Mouse (Mus musculus) myocyte (in vitro differentiated cells): ENCODE measurements at regions not wholly inside any gene's neighbourhood (a gene's known extent, or its start where the extent isn't known, plus 50 kb on each side); places are given as distances from the start of the nearest gene placed in this dataset.

Source experiments
- H3K27me3 ChIP-seq: one replicate; pipeline ENCODE4 v1.6.1; 2011; ENCODE audit not compliant: control insufficient read depth, insufficient read depth, insufficient read length
- H3K36me3 ChIP-seq: one replicate; pipeline ENCODE4 v1.6.1; 2011; ENCODE audit not compliant: control insufficient read depth, insufficient read depth
- H3K4me2 ChIP-seq: one replicate; pipeline ENCODE4 v1.6.1; 2011; ENCODE audit warnings: low read depth, control low read depth
- H3K4me3 ChIP-seq: one replicate; pipeline ENCODE4 v1.5.1; 2011; ENCODE audit warnings: mild to moderate bottlenecking, control low read depth, moderate library complexity
- H3K79me2 ChIP-seq: one replicate; pipeline ENCODE4 v1.6.1; 2011; ENCODE audit not compliant: control insufficient read depth, insufficient read depth
- H3ac ChIP-seq: one replicate; pipeline ENCODE4 v1.6.1; 2011; ENCODE audit not compliant: control insufficient read depth, insufficient read length
- CEBPB ChIP-seq: IDR thresholded peaks from 2 replicates; pipeline ENCODE4 v1.6.1; 2011; ENCODE audit warnings: mild to moderate bottlenecking, moderate library complexity; ENCODE audit not compliant: poor library complexity, insufficient read depth, severe bottlenecking
- E2F4 ChIP-seq: IDR thresholded peaks from one replicate; pipeline ENCODE4 v1.6.1; 2011; ENCODE audit warnings: mild to moderate bottlenecking, control low read depth, moderate library complexity; ENCODE audit not compliant: insufficient read depth
- MAX ChIP-seq: IDR thresholded peaks from one replicate; pipeline ENCODE4 v1.6.1; 2011; ENCODE audit warnings: low read depth, mild to moderate bottlenecking, control low read depth
- MYOD1 ChIP-seq, 3 experiments: IDR thresholded peaks; one replicate each; pipeline ENCODE4 v1.6.1; 2011; ENCODE audit warnings: control low read depth in 2 of 3, low read depth in 2 of 3, mild to moderate bottlenecking in 2 of 3, moderate library complexity in 1 of 3; ENCODE audit not compliant: insufficient read length in 2 of 3, control insufficient read depth in 1 of 3
- MYOG ChIP-seq, 3 experiments: IDR thresholded peaks; one replicate each; pipeline ENCODE4 v1.6.1; 2011; ENCODE audit warnings: control low read depth in 2 of 3, low read depth in 2 of 3, mild to moderate bottlenecking in 2 of 3; ENCODE audit not compliant: insufficient read length in 2 of 3, control insufficient read depth in 1 of 3, insufficient read depth in 1 of 3
- POLR2A ChIP-seq: IDR thresholded peaks from one replicate; pipeline ENCODE4 v1.6.1; 2011; ENCODE audit warnings: low read depth, mild to moderate bottlenecking, control low read depth, moderate library complexity; ENCODE audit not compliant: insufficient read length
- POLR2AphosphoS2 ChIP-seq: IDR thresholded peaks from one replicate; pipeline ENCODE4 v1.6.1; 2011; ENCODE audit warnings: low read depth, control low read depth; ENCODE audit not compliant: insufficient read length
- REST ChIP-seq: IDR thresholded peaks from one replicate; pipeline ENCODE4 v1.6.1; 2011; ENCODE audit warnings: mild to moderate bottlenecking, control low read depth, moderate library complexity; ENCODE audit not compliant: insufficient read depth, insufficient read length
- SRF ChIP-seq: IDR thresholded peaks from one replicate; pipeline ENCODE4 v1.6.1; 2011; ENCODE audit warnings: low read depth; ENCODE audit not compliant: control insufficient read depth, insufficient read length
- TCF12 ChIP-seq: IDR thresholded peaks from one replicate; pipeline ENCODE4 v1.6.1; 2011; ENCODE audit warnings: mild to moderate bottlenecking, control low read depth; ENCODE audit not compliant: poor library complexity, insufficient read depth, severe bottlenecking
- TCF3 ChIP-seq: IDR thresholded peaks from one replicate; pipeline ENCODE4 v1.6.1; 2011; ENCODE audit warnings: low read depth, control low read depth; ENCODE audit not compliant: insufficient read length
- USF1 ChIP-seq: IDR thresholded peaks from one replicate; pipeline ENCODE4 v1.6.1; 2011; ENCODE audit warnings: low read depth, mild to moderate bottlenecking, control low read depth, moderate library complexity

DNA sequence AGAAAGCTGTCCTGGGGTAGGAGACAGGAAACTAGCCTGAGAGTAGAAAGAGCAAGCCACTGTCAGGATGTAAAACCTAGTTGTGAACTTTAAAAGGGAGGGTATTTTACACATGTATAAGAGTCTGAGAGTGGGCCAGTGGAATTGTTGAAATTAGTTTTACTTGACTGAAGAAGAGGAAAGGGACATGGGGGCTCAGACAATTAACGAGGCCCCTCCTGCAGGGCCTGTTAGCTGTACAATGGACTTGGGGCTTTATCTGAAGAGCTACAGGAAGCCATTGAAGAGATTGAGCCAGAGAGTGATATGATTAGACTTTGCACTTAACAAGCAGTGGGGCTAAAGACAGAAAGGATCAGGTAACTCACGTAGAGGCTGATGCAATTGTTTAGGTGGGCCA is 102.2 kb upstream of the Adamts9 start:
- no peak for TF ChIP-seq CEBPB
- no peak for TF ChIP-seq POLR2AphosphoS2
- no peak for TF ChIP-seq USF1
- no peak for TF ChIP-seq TCF3
- TF ChIP-seq MYOG (IDR thresholded peaks at IDR 0.05; ENCODE audit: control insufficient read depth in 1 of 3, insufficient read depth in 1 of 3, insufficient read length in 2 of 3, low read depth in 2 of 3) = no peak
- no peak for TF ChIP-seq SRF
- Histone ChIP-seq H3K4me3 (no peak overlapping the region), H3K4me2 (no peak overlapping the region), H3ac (no peak overlapping the region), H3K79me2 (no peaks in the 10 kb centered on the region), H3K27me3 (no peaks in the 10 kb centered on the region), H3K36me3 (no peaks in the 10 kb centered on the region)

DNA sequence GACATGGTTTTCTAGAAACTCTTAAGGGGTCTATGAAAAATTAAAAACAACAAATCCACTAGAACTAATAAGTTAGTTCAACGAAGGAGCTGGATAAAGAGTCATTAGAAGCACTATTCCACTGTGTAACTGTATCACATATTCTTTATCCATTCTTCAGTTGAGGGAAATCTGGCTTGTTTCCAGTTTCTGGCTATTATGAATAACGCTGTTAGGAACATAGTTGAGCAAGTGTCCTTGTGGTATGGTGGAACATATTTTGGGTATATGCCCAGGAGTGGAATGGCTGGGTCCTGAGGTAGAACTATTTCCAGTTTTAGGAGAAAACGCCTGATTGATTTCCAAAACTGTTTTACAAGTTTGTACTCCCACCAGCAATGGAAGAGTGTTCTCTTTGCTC is 97.7 kb upstream of the Adamts9 start:
- Histone ChIP-seq H3K27me3 (no peaks in the 10 kb centered on the region), H3K36me3 (no peaks in the 10 kb centered on the region), H3K4me2 (no peak overlapping the region), H3K4me3 (no peak overlapping the region), H3ac (no peak overlapping the region), H3K79me2 (no peaks in the 10 kb centered on the region)
- no peak for TF ChIP-seq USF1
- TF ChIP-seq E2F4 = no peak
- no peak for TF ChIP-seq CEBPB
- no peak for TF ChIP-seq MAX
- no peak for TF ChIP-seq TCF12
- TF ChIP-seq SRF = no peak
- no peak for TF ChIP-seq MYOG (IDR thresholded peaks at IDR 0.05; ENCODE audit: control insufficient read depth in 1 of 3, insufficient read depth in 1 of 3, insufficient read length in 2 of 3, low read depth in 2 of 3)
- TF ChIP-seq REST = no peak
- TF ChIP-seq MYOD1 (IDR thresholded peaks at IDR 0.05; ENCODE audit: control insufficient read depth in 1 of 3, insufficient read length in 2 of 3, low read depth in 2 of 3) = no peak
- TF ChIP-seq POLR2A = no peak
- TF ChIP-seq POLR2AphosphoS2 = no peak
- no peak for TF ChIP-seq TCF3

DNA sequence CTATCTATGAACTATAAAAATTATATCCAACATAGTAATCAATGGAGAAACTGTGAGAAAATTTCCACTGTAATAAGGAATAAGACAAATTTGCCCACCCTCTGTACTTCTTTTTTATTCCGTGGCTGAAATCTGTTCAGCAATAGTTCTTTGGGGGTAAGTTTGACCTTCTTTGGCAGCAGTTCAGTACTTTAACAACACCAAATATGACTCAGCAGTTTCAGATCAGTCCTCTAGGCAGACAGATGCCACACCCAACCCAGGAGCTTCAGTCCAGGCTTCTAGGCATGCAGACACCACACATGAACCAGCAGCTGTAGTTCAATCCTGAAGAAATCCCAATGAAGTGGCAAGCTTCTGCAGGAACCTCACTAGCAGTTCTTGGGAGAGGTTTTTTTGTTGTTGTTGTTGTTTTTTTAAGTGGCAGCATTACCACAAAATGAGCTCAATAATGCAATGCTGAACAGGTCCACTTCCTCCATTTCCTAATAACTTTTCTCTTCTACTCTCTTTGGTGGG is 88.6 kb upstream of the Adamts9 start:
- Histone ChIP-seq H3K79me2 (no peaks in the 10 kb centered on the region), H3K36me3 (no peaks in the 10 kb centered on the region), H3K27me3 (no peaks in the 10 kb centered on the region), H3K4me2 (no peak overlapping the region), H3K4me3 (no peak overlapping the region), H3ac (no peak overlapping the region)
- TF ChIP-seq TCF3 (no peak), E2F4 (no peak), MYOG (IDR thresholded peaks at IDR 0.05; ENCODE audit: control insufficient read depth in 1 of 3, insufficient read depth in 1 of 3, insufficient read length in 2 of 3, low read depth in 2 of 3) (no peak), TCF12 (no peak)

DNA sequence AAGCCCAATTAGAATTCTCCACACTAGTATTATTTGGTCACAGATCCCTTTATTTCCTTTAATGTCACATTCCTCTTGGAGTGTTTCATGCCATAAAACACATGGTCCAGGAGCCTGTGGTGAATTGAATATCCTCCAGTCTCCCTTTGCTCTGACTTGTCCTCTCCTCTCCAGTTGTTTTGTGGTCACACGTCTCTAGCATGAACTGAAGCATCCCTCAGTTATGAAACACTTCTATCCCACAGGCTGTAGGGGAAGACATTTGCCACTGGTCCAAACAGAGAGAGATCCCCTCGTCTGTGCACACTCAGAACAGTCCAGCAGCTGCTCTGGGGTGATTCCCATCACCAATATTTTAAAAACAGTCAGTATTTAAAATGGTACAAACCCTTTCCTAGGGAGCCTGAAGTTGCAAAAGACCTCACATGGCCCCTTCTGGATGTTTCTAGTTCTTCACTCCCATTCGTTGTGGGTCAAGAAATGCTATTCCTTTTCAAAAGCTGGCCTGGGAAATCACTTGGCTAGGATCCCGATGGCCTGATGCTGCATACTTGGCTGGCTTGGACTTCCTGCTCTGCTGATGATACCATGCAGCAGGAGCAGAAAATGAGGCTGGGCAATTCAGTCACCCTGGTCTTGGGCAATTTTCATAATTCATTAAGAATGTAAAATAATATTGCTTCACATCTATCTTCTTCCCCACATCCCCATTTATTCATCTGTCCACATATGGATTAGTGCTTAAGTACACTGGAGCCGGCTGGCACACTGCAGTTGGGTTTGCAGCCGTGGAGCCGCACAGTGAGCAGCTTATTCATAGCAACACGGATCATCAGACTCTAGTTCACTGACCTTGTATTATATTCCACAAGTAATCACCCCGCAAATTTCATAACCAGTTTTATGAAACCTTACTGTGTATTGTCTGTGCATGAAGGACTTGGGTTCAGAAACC is 83.1 kb upstream of the Adamts9 start:
- H3K36me3 ChIP-seq = no peaks in the 10 kb centered on the region
- H3K79me2 ChIP-seq = no peaks in the 10 kb centered on the region
- H3K4me3 ChIP-seq = no peak overlapping the region
- H3ac ChIP-seq = no peak overlapping the region
- H3K27me3 ChIP-seq = no peaks in the 10 kb centered on the region
- H3K4me2 ChIP-seq = no peak overlapping the region
- no peak for TF ChIP-seq REST
- TF ChIP-seq MYOG (IDR thresholded peaks at IDR 0.05; ENCODE audit: control insufficient read depth in 1 of 3, insufficient read depth in 1 of 3, insufficient read length in 2 of 3, low read depth in 2 of 3) = no peak
- no peak for TF ChIP-seq TCF3
- TF ChIP-seq MAX = no peak
- TF ChIP-seq POLR2AphosphoS2 = no peak
- no peak for TF ChIP-seq POLR2A
- no peak for TF ChIP-seq USF1
- no peak for TF ChIP-seq MYOD1 (IDR thresholded peaks at IDR 0.05; ENCODE audit: control insufficient read depth in 1 of 3, insufficient read length in 2 of 3, low read depth in 2 of 3)
- TF ChIP-seq TCF12 = no peak
- no peak for TF ChIP-seq CEBPB

DNA sequence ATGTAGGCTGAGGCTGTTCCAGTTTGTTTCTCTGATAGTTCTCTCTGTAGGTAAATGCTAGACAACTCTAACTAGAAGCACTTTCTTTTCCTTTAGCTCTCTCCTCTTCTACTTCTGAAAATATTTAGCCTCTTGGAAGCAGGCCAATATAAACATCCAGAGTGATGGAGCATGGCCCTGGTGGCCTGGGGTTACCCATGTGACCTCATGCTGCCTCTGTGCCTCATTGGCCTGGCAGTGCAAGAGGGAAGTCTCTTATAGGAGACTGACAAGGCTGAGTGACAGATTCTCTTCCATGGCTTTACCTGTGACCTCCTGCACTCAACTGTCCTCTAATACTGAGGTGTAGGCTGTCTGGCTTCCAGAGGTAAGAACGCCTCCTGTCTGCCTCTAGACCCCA is 71.2 kb upstream of the Adamts9 start:
- Histone ChIP-seq H3K4me2 (no peak overlapping the region), H3K36me3 (no peaks in the 10 kb centered on the region), H3K4me3 (no peak overlapping the region), H3K27me3 (no peaks in the 10 kb centered on the region), H3ac (no peak overlapping the region), H3K79me2 (no peaks in the 10 kb centered on the region)
- TF ChIP-seq MYOG (IDR thresholded peaks at IDR 0.05; ENCODE audit: control insufficient read depth in 1 of 3, insufficient read depth in 1 of 3, insufficient read length in 2 of 3, low read depth in 2 of 3) (no peak), USF1 (no peak), CEBPB (no peak), SRF (no peak), MYOD1 (IDR thresholded peaks at IDR 0.05; ENCODE audit: control insufficient read depth in 1 of 3, insufficient read length in 2 of 3, low read depth in 2 of 3) (no peak), E2F4 (no peak)
